Mouse (Mus musculus): Measurements from ENCODE around the gene Slc38a2.

DNA sequence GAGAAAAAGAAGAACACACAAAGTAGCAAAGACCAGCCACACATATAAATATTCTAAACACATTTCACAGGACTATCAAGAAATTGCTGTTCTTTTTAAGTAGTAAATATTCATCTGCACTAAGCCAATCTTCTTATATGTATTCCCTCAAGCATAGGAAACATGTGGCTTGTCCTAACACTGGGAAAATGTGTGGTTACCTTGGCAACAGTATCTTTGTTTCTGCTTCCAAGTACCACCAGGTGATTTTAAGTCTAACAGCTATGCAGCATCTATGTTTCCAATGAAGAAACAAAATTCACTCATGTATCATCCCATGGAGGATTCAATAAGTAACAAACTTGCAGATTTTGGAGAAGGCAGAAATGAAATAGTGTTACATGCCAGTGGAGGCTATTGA is 25.0 kb upstream of the Slc38a2 start:
- TF ChIP-seq MAFK (IDR thresholded peaks at IDR 0.05; ENCODE audit: insufficient read depth, low read depth, low read length) (no peak), HCFC1 (IDR thresholded peaks at IDR 0.05; ENCODE audit: borderline replicate concordance, insufficient read depth, low read length) (no peak), ZC3H11A (IDR thresholded peaks at IDR 0.05; ENCODE audit: borderline replicate concordance, low read depth, low read length) (no peak), ZNF384 (IDR thresholded peaks at IDR 0.05; ENCODE audit: low read depth, low read length) (no peak)
